Mouse (Mus musculus) midbrain, embryonic 16.5 days (tissue): ENCODE measurements around the gene Lpcat2b. TPM values are rescaled to one million over a fixed set of nuclear protein-coding genes. Genes with fewer than 3 reads are reported as not detected.
"Not testable (repeated sequence)": the region's sequence is repeated elsewhere in the genome, so short reads cannot be mapped to it uniquely, and the experiment has no call there.

ENCODE experiments used
- ATAC-seq: fragments of 200-750 bp; cut with Nextera tagmentation; 2 replicates; pipeline ENCODE4 v1.8.0; 2017; ENCODE audit warnings: moderate TSS enrichment
- H3K27ac ChIP-seq: fragments of 300-500 bp; sonication (generic); 2 replicates; pipeline ENCODE4 v1.5.1; 2014; ENCODE audit warnings: mild to moderate bottlenecking, low read length, mixed read lengths
- H3K27me3 ChIP-seq: fragments of 300-500 bp; sonication (generic); 2 replicates; pipeline ENCODE4 v1.6.1; 2014; ENCODE audit warnings: low read depth, low read length, mixed read lengths; ENCODE audit not compliant: control insufficient read depth, insufficient read depth
- H3K36me3 ChIP-seq: fragments of 300-500 bp; sonication (generic); 2 replicates; pipeline ENCODE4 v1.6.1; 2014; ENCODE audit warnings: mild to moderate bottlenecking, low read length, moderate library complexity, mixed read lengths; ENCODE audit not compliant: control insufficient read depth, insufficient read depth
- H3K4me1 ChIP-seq: fragments of 300-500 bp; sonication (generic); 2 replicates; pipeline ENCODE4 v1.6.1; 2014; ENCODE audit warnings: mild to moderate bottlenecking, low read length, mixed read lengths; ENCODE audit not compliant: control insufficient read depth, insufficient read depth
- H3K4me2 ChIP-seq: fragments of 300-500 bp; sonication (generic); 2 replicates; pipeline ENCODE4 v1.6.1; 2014; ENCODE audit warnings: mild to moderate bottlenecking, low read length, mixed read lengths
- H3K4me3 ChIP-seq: fragments of 300-500 bp; sonication (generic); 2 replicates; pipeline ENCODE4 v1.5.1; 2014; ENCODE audit warnings: low read depth, mild to moderate bottlenecking, low read length, moderate library complexity, mixed read lengths
- H3K9ac ChIP-seq: fragments of 300-500 bp; sonication (generic); 2 replicates; pipeline ENCODE4 v1.6.1; 2014; ENCODE audit warnings: low read depth, low read length, mixed read lengths
- H3K9me3 ChIP-seq: fragments of 300-500 bp; sonication (generic); replicated peaks from 2 replicates; pipeline ENCODE4 v1.6.1; 2014; ENCODE audit warnings: mild to moderate bottlenecking, low read length, mixed read lengths; ENCODE audit not compliant: control insufficient read depth, poor library complexity, severe bottlenecking
- WGBS: fragments of 180-500 bp; shearing (Covaris S2); extraction: QIAGEN DNeasy Blood & Tissue Kit; methylation state at CpG from one replicate; pipeline ENCODE4 v1.1.7; 2014; 5-methylcytosine and 5-hydroxymethylcytosine counted together
- polyA plus RNA-seq: library from polyadenylated mRNA; unstranded; fragments of >200 nt; fragmentation: Nextera tagmentation; extraction: Ambion mirVana; gene quantifications from 2 replicates; pipeline ENCODE4 v1.2.1, GENCODE M21; 2015

Lpcat2b gene
- polyA plus RNA-seq: not detected in 2 replicates

DNA sequence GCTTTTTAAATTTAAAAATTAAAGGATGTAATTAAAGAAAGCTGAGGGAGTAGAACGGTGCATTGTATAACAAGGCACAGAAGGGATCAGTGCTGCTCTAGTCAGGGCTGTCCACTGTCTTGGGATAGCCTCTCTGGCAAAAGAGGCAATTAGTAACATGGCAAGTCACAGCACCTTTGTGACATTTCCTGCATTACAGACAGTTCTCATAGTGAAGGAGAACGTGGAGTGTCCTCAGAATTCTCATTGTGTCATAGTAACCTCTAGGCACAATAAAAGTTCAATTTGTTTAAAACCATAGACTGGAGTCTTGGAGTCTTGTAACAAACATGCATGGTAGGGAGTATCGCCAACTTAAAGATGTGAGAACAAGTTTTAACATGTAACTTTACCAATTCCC is at the start of gene Lpcat2b:
TSS of gene Lpcat2b (plus strand) at position 301 of the 400 bp plus-strand sequence.
- Histone ChIP-seq H3K27ac (no peak within 1 kb of the TSS), H3K9me3 (no peaks in the 10 kb centered on the region), H3K36me3 (no peaks in the 10 kb centered on the region), H3K4me3 (no peak within 1 kb of the TSS), H3K9ac (no peak within 1 kb of the TSS), H3K4me1 (no peaks in the 10 kb centered on the region), H3K27me3 (no peaks in the 10 kb centered on the region), H3K4me2 (no peak within 1 kb of the TSS)
- ATAC-seq: no peak
- WGBS: 83% methylated on average over 3 of the region's 3 CpGs

DNA sequence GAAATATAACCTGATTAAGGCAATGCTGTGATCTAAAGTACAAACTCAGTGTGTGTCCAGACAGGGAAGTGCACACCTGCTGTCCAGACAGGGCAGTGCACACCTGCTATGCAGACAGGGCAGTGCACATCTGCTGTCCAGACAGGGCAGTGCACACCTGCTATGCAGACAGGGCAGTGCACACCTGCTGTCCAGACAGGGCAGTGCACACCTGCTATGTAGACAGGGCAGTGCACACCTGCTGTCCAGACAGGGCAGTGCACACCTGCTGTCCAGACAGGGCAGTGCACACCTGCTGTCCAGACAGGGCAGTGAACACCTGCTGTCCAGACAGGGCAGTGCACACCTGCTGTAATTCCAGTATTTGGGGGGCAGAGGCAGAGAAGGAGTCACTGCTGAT is 44.9 kb upstream of the Lpcat2b start:
- not testable (repeated sequence) for H3K4me2 ChIP-seq

DNA sequence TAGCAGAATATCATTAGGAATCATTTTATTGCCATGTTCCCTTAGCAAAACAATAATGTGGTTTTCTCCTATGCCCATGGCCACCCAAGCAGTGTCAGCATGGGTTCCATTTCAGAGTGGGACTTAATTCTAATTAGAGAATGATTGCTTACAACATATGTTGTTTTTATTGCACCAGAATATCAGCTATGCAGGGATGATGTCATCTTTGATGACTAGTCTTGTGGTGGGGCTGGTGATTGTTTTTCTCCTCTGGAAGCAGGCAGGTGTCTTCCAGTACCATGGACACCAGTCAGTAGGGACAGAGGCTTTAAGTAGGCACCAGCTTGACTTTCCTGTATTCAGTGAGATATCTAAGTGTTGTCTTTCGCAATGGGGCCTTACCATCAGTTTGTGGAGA is 43.6 kb upstream of the Lpcat2b start:
- 100% methylated on average over 1 of the region's 1 CpGs for WGBS
- Histone ChIP-seq H3K27me3 (no peaks in the 10 kb centered on the region), H3K9me3 (no peaks in the 10 kb centered on the region; the same call in 1 of the 2 replicates), H3K36me3 (peaks cover 4% of the 10 kb centered on the region; the same call in 1 of the 2 replicates), H3K9ac (no peak overlapping the region), H3K4me2 (no peak overlapping the region), H3K4me3 (no peak overlapping the region), H3K4me1 (no peaks in the 10 kb centered on the region), H3K27ac (no peak overlapping the region)
- ATAC-seq: no peak

More for the DNA sequence above, 44.9 kb upstream of the Lpcat2b start:
- not testable (repeated sequence) for H3K36me3 ChIP-seq, H3K27me3 ChIP-seq, H3K9me3 ChIP-seq, H3K9ac ChIP-seq, H3K27ac ChIP-seq, H3K4me3 ChIP-seq, ATAC-seq, H3K4me1 ChIP-seq

DNA sequence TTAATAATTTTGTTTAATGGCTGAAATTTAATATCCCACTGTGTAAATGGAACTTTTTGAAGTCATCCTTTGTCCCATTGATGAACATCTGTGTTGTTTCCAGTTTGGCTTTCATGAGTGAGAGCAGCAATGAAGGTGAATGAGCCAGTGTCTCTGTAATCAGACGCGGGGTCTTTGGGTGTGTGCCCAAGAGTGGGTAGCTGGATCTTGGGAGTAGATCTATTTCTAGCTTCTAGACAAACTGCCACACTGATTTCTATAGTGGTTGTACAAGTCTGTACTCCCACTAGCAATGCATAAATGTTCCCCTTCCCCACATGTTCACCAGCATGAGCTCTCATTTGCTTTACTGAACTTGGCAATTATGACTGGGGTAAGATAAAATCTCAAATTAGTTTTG is 42.0 kb upstream of the Lpcat2b start:
- H3K36me3 ChIP-seq: no peaks in the 10 kb centered on the region
- H3K4me1 ChIP-seq: no peaks in the 10 kb centered on the region
- H3K4me2 ChIP-seq: no peak overlapping the region
- H3K27me3 ChIP-seq: no peaks in the 10 kb centered on the region
- no peak overlapping the region for H3K9ac ChIP-seq
- no peaks in the 10 kb centered on the region for H3K9me3 ChIP-seq
- ATAC-seq: no peak
- 97% methylated on average over 2 of the region's 2 CpGs for WGBS
- H3K4me3 ChIP-seq: no peak overlapping the region
- H3K27ac ChIP-seq: no peak overlapping the region

DNA sequence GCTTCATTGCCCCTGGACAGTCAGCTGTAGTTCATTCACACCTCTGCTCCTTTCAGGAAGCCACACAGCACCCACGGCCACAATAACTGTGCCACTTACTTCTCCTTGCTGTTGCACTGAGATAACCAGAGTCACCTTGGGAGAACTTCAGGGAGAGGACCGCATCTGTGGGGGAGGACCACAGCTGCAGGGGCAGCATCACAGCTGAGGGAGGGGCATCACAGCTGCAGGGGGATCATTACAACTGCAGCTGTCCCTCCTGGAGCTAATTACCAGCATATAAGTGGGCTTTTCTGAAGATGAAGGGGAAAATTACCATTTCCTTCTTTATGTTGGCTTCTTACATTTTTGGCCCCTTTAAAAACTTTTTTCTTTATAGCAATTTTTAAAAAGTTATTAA is 36.9 kb upstream of the Lpcat2b start:
- no peaks in the 10 kb centered on the region for H3K4me1 ChIP-seq
- no peak overlapping the region for H3K9ac ChIP-seq
- H3K27ac ChIP-seq: no peak overlapping the region
- H3K4me3 ChIP-seq: no peak overlapping the region
- no peaks in the 10 kb centered on the region for H3K9me3 ChIP-seq
- H3K4me2 ChIP-seq: no peak overlapping the region
- H3K27me3 ChIP-seq: no peaks in the 10 kb centered on the region
- no peaks in the 10 kb centered on the region for H3K36me3 ChIP-seq
- ATAC-seq: no peak
- 76% methylated on average over 2 of the region's 2 CpGs for WGBS

DNA sequence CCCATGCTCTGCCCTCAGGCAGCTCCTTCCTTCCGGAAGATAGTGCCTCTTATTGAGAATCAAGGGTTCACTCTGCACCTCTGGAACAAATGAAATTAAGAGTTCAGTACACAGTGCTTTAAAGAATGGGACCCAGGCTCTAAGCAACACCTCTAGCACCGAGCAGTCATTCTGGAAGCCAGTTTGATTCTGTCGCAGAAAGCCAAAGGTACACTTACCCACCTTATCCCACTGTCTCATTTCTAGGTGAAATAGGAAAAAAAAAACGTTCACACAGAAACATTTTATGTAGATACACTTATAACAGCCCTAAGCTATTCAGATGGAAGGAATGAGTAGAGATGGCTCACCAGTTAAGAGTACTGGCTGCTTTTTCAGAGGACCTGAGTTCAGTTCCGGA is 28.9 kb upstream of the Lpcat2b start, which contains the start of gene Ephx4:
TSS of gene Ephx4 (plus strand) at position 301 of the 400 bp plus-strand sequence.
- ATAC-seq: no peak
- Histone ChIP-seq H3K36me3 (no peaks in the 10 kb centered on the region), H3K4me3 (peak within 1 kb of the TSS; percentile 61), H3K27me3 (peaks cover 11% of the 10 kb centered on the region), H3K9ac (peak within 1 kb of the TSS; percentile 72), H3K4me1 (peaks cover 4% of the 10 kb centered on the region), H3K27ac (no peak within 1 kb of the TSS), H3K9me3 (no peaks in the 10 kb centered on the region), H3K4me2 (peak within 1 kb of the TSS; percentile 99)
- WGBS: 18% methylated on average over 5 of the region's 5 CpGs

DNA sequence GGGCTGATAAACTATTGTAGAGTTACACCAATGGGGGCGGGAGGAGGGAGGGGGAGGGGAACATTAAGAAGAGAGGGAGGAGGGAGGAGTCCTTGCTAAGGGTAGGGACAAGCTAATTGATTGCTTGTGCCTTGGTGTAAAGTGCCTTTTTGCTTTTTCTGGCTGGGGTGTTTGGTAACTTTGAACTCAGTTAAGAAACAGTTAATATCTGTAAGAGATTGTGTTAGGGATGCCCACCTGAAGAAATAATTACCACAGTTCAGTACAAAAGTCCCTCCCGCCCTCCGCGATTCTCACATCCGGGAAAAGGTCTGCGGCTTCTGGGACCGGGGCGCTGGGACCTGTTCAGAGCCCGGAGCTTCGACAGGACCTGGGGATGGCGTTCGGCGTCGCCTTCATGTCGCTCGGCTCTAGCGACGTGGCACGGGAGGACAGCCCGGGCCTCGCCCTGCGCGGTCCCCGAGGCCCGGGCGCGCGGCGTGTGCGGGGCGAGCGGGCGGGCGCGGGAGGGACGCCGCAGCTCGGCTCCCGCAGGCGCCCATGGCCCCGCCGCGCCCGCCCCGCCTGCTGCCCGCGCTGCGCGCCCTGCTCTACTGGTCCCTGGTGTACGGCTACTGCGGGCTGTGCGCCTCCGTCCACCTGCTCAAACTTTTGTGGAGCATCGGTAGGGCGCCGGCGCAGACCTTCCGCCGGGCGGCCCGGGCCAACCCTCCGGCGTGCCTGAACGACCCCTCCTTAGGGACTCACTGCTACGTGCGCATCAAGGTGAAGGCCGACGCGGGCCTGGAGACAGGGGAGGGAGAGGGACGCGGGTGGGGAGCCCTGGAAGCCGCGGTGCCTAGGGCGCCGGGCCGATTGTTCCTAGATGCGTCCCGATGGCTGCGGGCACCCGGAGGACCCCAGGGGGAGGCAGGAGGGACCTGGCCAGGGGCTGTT is 28.1 kb upstream of the Lpcat2b start:
- ATAC-seq: peak; percentile 87

DNA sequence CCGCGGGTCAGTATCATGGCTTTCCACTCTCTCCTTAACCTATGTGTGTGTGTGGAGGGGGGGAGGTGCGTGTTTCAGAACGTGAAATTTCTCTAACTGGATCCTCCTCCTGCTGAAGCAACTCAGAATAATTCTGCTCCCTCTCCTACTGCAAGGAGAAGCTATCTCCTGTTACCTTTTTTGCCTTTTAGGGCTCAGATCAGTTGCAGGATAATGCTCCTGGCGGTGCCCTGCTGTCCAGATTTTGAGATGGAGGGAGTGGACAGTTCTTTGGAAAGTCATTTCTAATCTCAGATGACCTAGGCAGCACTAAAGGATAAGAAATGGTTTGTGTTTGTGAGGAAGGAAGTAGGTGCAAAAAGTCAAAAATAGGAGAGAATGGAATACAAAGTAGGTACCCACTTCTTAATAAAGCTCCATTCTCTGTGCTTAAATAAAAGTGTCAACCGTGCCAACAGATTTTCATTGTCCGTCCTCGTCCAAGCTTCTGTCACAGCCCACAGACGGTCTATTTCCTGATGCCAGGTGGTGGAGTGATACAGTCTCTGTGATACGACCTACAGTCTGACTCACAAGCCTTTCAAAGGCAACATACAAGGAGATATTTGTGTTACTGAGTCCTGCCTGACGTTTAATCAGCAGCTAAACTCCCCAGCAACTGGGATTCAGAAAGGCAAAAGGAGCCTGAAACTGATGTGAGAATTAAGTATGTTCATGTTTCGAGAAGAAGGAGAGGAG is 27.2 kb upstream of the Lpcat2b start:
- ATAC-seq: no peak
- Histone ChIP-seq H3K9ac (peak overlapping the region; percentile 72), H3K27ac (no peak overlapping the region), H3K4me1 (peaks cover 4% of the 10 kb centered on the region), H3K9me3 (no peaks in the 10 kb centered on the region), H3K4me2 (peak overlapping the region; percentile 99), H3K36me3 (no peaks in the 10 kb centered on the region), H3K27me3 (peaks cover 11% of the 10 kb centered on the region), H3K4me3 (peak overlapping the region; percentile 61)
- 22% methylated on average over 12 of the region's 12 CpGs for WGBS

More for the DNA sequence above, 28.1 kb upstream of the Lpcat2b start:
- Histone ChIP-seq H3K9ac (peak overlapping the region; percentile 72), H3K4me3 (peak overlapping the region; percentile 61), H3K9me3 (no peaks in the 10 kb centered on the region), H3K36me3 (no peaks in the 10 kb centered on the region), H3K4me1 (peaks cover 4% of the 10 kb centered on the region), H3K27ac (no peak overlapping the region), H3K27me3 (peaks cover 11% of the 10 kb centered on the region), H3K4me2 (peak overlapping the region; percentile 99)
- under 1% methylated on average over 75 of the region's 80 CpGs for WGBS

DNA sequence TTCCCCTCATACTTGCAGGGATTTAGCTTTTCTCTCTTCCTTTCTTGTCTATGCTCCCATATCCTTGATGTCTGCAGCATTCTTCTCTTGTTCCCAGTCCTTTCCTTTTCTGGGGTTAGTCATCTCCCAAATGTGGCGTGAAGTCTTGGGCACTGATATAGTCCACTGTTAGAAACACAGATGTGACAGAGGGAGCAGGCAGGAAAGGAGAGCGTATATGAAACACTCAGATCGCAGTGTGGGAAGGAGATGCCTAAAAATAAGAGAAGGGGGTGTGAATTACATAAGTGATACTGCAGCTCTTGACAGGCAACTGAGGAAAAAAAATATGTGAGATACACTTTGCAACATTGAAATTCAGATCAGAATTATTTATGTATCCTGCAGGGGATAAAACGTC is 26.0 kb upstream of the Lpcat2b start:
- ATAC-seq: no peak
- H3K4me3 ChIP-seq: no peak overlapping the region
- WGBS: 85% methylated on average over 4 of the region's 4 CpGs
- no peak overlapping the region for H3K4me2 ChIP-seq
- no peak overlapping the region for H3K9ac ChIP-seq
- peaks cover 4% of the 10 kb centered on the region for H3K4me1 ChIP-seq
- no peaks in the 10 kb centered on the region for H3K9me3 ChIP-seq
- no peaks in the 10 kb centered on the region for H3K36me3 ChIP-seq
- H3K27ac ChIP-seq: no peak overlapping the region
- peaks cover 11% of the 10 kb centered on the region for H3K27me3 ChIP-seq
